Mouse (Mus musculus) neural tube, embryonic 13.5 days (tissue): ENCODE data around the gene Myh8. TPM values are rescaled to one million over a fixed set of nuclear protein-coding genes. Genes with fewer than 3 reads are reported as not detected.

Source experiments
- ATAC-seq: fragments of 200-750 bp; cut with Nextera tagmentation; 2 replicates; pipeline ENCODE4 v1.8.0; 2017; ENCODE audit warnings: low read depth, mild to moderate bottlenecking, moderate TSS enrichment, moderate library complexity
- H3K27ac ChIP-seq: fragments of 300-500 bp; sonication (generic); replicated peaks from 2 replicates; pipeline ENCODE4 v1.5.1; 2015; ENCODE audit warnings: moderate library complexity, mild to moderate bottlenecking, inconsistent platforms
- H3K27me3 ChIP-seq: fragments of 300-500 bp; sonication (generic); 2 replicates; pipeline ENCODE4 v1.6.1; 2015; ENCODE audit warnings: mild to moderate bottlenecking, inconsistent platforms
- H3K36me3 ChIP-seq: fragments of 300-500 bp; sonication (generic); 2 replicates; pipeline ENCODE4 v1.6.1; 2015; ENCODE audit warnings: mild to moderate bottlenecking, inconsistent platforms
- H3K4me1 ChIP-seq: fragments of 300-500 bp; sonication (generic); replicated peaks from 2 replicates; pipeline ENCODE4 v1.6.1; 2015; ENCODE audit warnings: inconsistent platforms
- H3K4me2 ChIP-seq: fragments of 300-500 bp; sonication (generic); 2 replicates; pipeline ENCODE4 v1.6.1; 2015; ENCODE audit warnings: inconsistent platforms, mild to moderate bottlenecking, moderate library complexity
- H3K4me3 ChIP-seq: fragments of 300-500 bp; sonication (generic); 2 replicates; pipeline ENCODE4 v1.5.1; 2015; ENCODE audit warnings: mild to moderate bottlenecking, inconsistent platforms
- H3K9ac ChIP-seq: fragments of 300-500 bp; sonication (generic); 2 replicates; pipeline ENCODE4 v1.6.1; 2015; ENCODE audit warnings: moderate library complexity, mild to moderate bottlenecking, inconsistent platforms
- H3K9me3 ChIP-seq: fragments of 300-500 bp; sonication (generic); 2 replicates; pipeline ENCODE4 v1.6.1; 2016; ENCODE audit warnings: inconsistent platforms
- WGBS: fragments of 180-500 bp; shearing (Covaris S2); methylation state at CpG from one replicate; pipeline ENCODE4 v1.1.7; 2015; 5-methylcytosine and 5-hydroxymethylcytosine counted together
- polyA plus RNA-seq: library from polyadenylated mRNA; unstranded; fragments of >200 nt; fragmentation: Nextera tagmentation; extraction: Ambion mirVana; gene quantifications from 2 replicates; pipeline ENCODE4 v1.2.1, GENCODE M21; 2015

Gene Myh8
- polyA plus RNA-seq, 1 experiment from 2014 or later = 0.71 TPM

GRCm38 (mm10) chr11:67313733-67314452 lies 37.0 kb downstream of the Myh8 start:
- no peaks in the 10 kb centered on the region for H3K27me3 ChIP-seq
- H3K4me1 ChIP-seq = no peaks in the 10 kb centered on the region
- 58% methylated on average over 15 of the region's 15 CpGs for WGBS
- no peaks in the 10 kb centered on the region for H3K9me3 ChIP-seq
- no peaks in the 10 kb centered on the region for H3K36me3 ChIP-seq
- H3K4me3 ChIP-seq = no peak overlapping the region
- no peak overlapping the region for H3K4me2 ChIP-seq
- no peak for ATAC-seq
- H3K27ac ChIP-seq = no peak overlapping the region
- no peak overlapping the region for H3K9ac ChIP-seq

GRCm38 (mm10) chr11:67321358-67321757 lies 44.4 kb downstream of the Myh8 start, which contains the start of gene Myh13:
Gene Myh13 (plus strand): TSS chr11:67321658.
- Histone ChIP-seq H3K36me3 (no peaks in the 10 kb centered on the region), H3K9me3 (no peaks in the 10 kb centered on the region), H3K27me3 (no peaks in the 10 kb centered on the region), H3K4me1 (0 out of 2 replicates have a peak, but pooled peaks cover under 1% of the 10 kb centered on the region), H3K9ac (no peak within 1 kb of the TSS), H3K4me2 (no peak within 1 kb of the TSS), H3K4me3 (no peak within 1 kb of the TSS), H3K27ac (no peak within 1 kb of the TSS)
- 88% methylated on average over 7 of the region's 7 CpGs for WGBS
- ATAC-seq = no peak

- Histone ChIP-seq H3K36me3 (no peaks in the 10 kb centered on the region), H3K9me3 (no peaks in the 10 kb centered on the region), H3K4me1 (0 out of 2 replicates have a peak, but pooled peaks cover 5% of the 10 kb centered on the region), H3K27ac (no peak overlapping the region), H3K27me3 (no peaks in the 10 kb centered on the region), H3K9ac (no peak overlapping the region), H3K4me2 (no peak overlapping the region), H3K4me3 (no peak overlapping the region)
- 25% methylated on average over 2 of the region's 2 CpGs for WGBS
- no peak for ATAC-seq
Observed at GRCm38 (mm10) chr11:67326536-67326935, 49.6 kb downstream of the Myh8 start.

- no peak for ATAC-seq
- WGBS = 63% methylated on average over 3 of the region's 3 CpGs
Observed at GRCm38 (mm10) chr11:67344556-67344955, 67.6 kb downstream of the Myh8 start.

GRCm38 (mm10) chr11:67345186-67345855 lies 68.4 kb downstream of the Myh8 start:
- Histone ChIP-seq H3K9me3 (no peaks in the 10 kb centered on the region), H3K27me3 (no peaks in the 10 kb centered on the region), H3K4me3 (no peak overlapping the region), H3K9ac (no peak overlapping the region), H3K4me2 (no peak overlapping the region), H3K27ac (no peak overlapping the region), H3K36me3 (no peaks in the 10 kb centered on the region), H3K4me1 (no peaks in the 10 kb centered on the region)
- ATAC-seq = no peak
- WGBS = 74% methylated on average over 2 of the region's 2 CpGs

More at GRCm38 (mm10) chr11:67344556-67344955, 67.6 kb downstream of the Myh8 start:
- H3K36me3 ChIP-seq = no peaks in the 10 kb centered on the region
- no peak overlapping the region for H3K4me2 ChIP-seq
- H3K9me3 ChIP-seq = no peaks in the 10 kb centered on the region
- H3K27me3 ChIP-seq = no peaks in the 10 kb centered on the region
- no peak overlapping the region for H3K4me3 ChIP-seq
- H3K27ac ChIP-seq = no peak overlapping the region
- no peaks in the 10 kb centered on the region for H3K4me1 ChIP-seq
- no peak overlapping the region for H3K9ac ChIP-seq

- Histone ChIP-seq H3K4me3 (no peak overlapping the region), H3K4me1 (no peaks in the 10 kb centered on the region), H3K27ac (no peak overlapping the region), H3K9ac (no peak overlapping the region), H3K9me3 (no peaks in the 10 kb centered on the region), H3K36me3 (no peaks in the 10 kb centered on the region), H3K27me3 (no peaks in the 10 kb centered on the region), H3K4me2 (no peak overlapping the region)
- ATAC-seq = no peak
Observed at GRCm38 (mm10) chr11:67345856-67346236, 68.9 kb downstream of the Myh8 start.

GRCm38 (mm10) chr11:67350153-67350768 lies 73.3 kb downstream of the Myh8 start:
- no peaks in the 10 kb centered on the region for H3K27me3 ChIP-seq
- H3K9me3 ChIP-seq = no peaks in the 10 kb centered on the region
- H3K36me3 ChIP-seq = no peaks in the 10 kb centered on the region
- no peak overlapping the region for H3K4me2 ChIP-seq
- H3K9ac ChIP-seq = no peak overlapping the region
- WGBS = 56% methylated on average over 14 of the region's 14 CpGs
- peak; percentile 88 for ATAC-seq
- no peaks in the 10 kb centered on the region for H3K4me1 ChIP-seq
- no peak overlapping the region for H3K4me3 ChIP-seq
- no peak overlapping the region for H3K27ac ChIP-seq

GRCm38 (mm10) chr11:67353011-67353410 lies 76.1 kb downstream of the Myh8 start:
- Histone ChIP-seq H3K9ac (no peak overlapping the region), H3K4me1 (no peaks in the 10 kb centered on the region), H3K36me3 (no peaks in the 10 kb centered on the region), H3K27ac (no peak overlapping the region), H3K4me2 (no peak overlapping the region), H3K4me3 (no peak overlapping the region), H3K27me3 (no peaks in the 10 kb centered on the region), H3K9me3 (no peaks in the 10 kb centered on the region)
- 63% methylated on average over 4 of the region's 4 CpGs for WGBS
- ATAC-seq = no peak

GRCm38 (mm10) chr11:67358031-67358430 lies 81.1 kb downstream of the Myh8 start:
- H3K4me1 ChIP-seq = no peaks in the 10 kb centered on the region
- 83% methylated on average over 10 of the region's 10 CpGs for whole genome bisulfite sequencing
- H3K4me3 ChIP-seq = no peak overlapping the region
- no peaks in the 10 kb centered on the region for H3K9me3 ChIP-seq
- ATAC-seq = no peak
- H3K27me3 ChIP-seq = no peaks in the 10 kb centered on the region
- H3K4me2 ChIP-seq = no peak overlapping the region
- H3K9ac ChIP-seq = no peak overlapping the region
- H3K27ac ChIP-seq = no peak overlapping the region
- no peaks in the 10 kb centered on the region for H3K36me3 ChIP-seq

Other genes with a start within 250 kb of the Myh8 start
- 38.0 and 41.3 TPM in 2 replicates for gene Adprm, start 224.5 kb upstream of the Myh8 start, polyA plus RNA-seq
- gene Sco1, start 224.5 kb upstream of the Myh8 start, polyA plus RNA-seq = 14.2 and 15.4 TPM in 2 replicates
- 3.7 and 11.5 TPM in 2 replicates for gene Myh3, start 198.8 kb upstream of the Myh8 start, polyA plus RNA-seq
- 0.08 TPM in 1 of 2 replicates, not detected in the other for gene Myh2, start 106.1 kb upstream of the Myh8 start, polyA plus RNA-seq
- gene Myh1, start 77.1 kb upstream of the Myh8 start, polyA plus RNA-seq = 0.10 TPM in 1 of 2 replicates, not detected in the other
- gene Myh4, start 39.1 kb upstream of the Myh8 start, polyA plus RNA-seq = not detected in 2 replicates
- 0.50 TPM in 1 of 2 replicates, not detected in the other for gene Myh13, start 44.5 kb downstream of the Myh8 start, polyA plus RNA-seq
- gene Gas7, start 178.3 kb downstream of the Myh8 start, polyA plus RNA-seq = 11.0 and 12.8 TPM in 2 replicates